Mouse (Mus musculus) liver, postnatal 0 days (tissue): ENCODE measurements around the gene Actr2.

Experiments used
- CTCF ChIP-seq: sonication (generic); IDR thresholded peaks from 2 replicates; pipeline ENCODE4 v1.5.1; 2016; ENCODE audit warnings: antibody characterized with exemption, low read depth
- EP300 ChIP-seq: IDR thresholded peaks from 2 replicates; pipeline ENCODE4 v1.6.1; 2016; ENCODE audit warnings: antibody characterized with exemption, low read depth, mild to moderate bottlenecking

GRCm38 (mm10) chr11:20075415-20075814, 37.3 kb downstream of the Actr2 start:
- TF ChIP-seq EP300 = no peak
- TF ChIP-seq CTCF = no peak
